Mouse (Mus musculus) spleen, adult 2 months (tissue): ENCODE data around the gene Mapk6. TPM values are rescaled to one million over a fixed set of nuclear protein-coding genes. Genes with fewer than 3 reads are reported as not detected.

Experiments used
- DNase-seq, 2 experiments: peaks; one replicate each; pipeline versions ENCODE4 v3.0.0 to v3.0.0-alpha.2; 2012 to 2021; ENCODE audit warnings: low spot score in 2 of 2, low read depth in 1 of 2
- H3K27ac ChIP-seq: fragments of 200-500 bp; 2 replicates; pipeline ENCODE4 v1.5.1; 2012; ENCODE audit warnings: low read length, inconsistent platforms; ENCODE audit not compliant: insufficient read depth
- H3K27me3 ChIP-seq: fragments of 200-500 bp; 2 replicates; pipeline ENCODE4 v1.6.1; 2012; ENCODE audit warnings: mild to moderate bottlenecking, moderate library complexity, low read length, inconsistent platforms; ENCODE audit not compliant: control insufficient read depth, insufficient read depth
- H3K36me3 ChIP-seq: fragments of 200-500 bp; 2 replicates; pipeline ENCODE4 v1.6.1; 2012; ENCODE audit warnings: mild to moderate bottlenecking, low read length, inconsistent platforms; ENCODE audit not compliant: control insufficient read depth, insufficient read depth
- H3K4me1 ChIP-seq: fragments of 200-500 bp; 2 replicates; pipeline ENCODE4 v1.6.1; 2011; ENCODE audit warnings: inconsistent platforms; ENCODE audit not compliant: control insufficient read depth, insufficient read depth, insufficient read length
- H3K4me3 ChIP-seq: fragments of 200-500 bp; 2 replicates; pipeline ENCODE4 v1.5.1; 2011; ENCODE audit warnings: mild to moderate bottlenecking, inconsistent platforms; ENCODE audit not compliant: insufficient read depth, insufficient read length; ENCODE audit errors: extremely low read depth
- CTCF ChIP-seq: fragments of 200-500 bp; IDR thresholded peaks from 2 replicates; pipeline ENCODE4 v1.5.1; 2011; ENCODE audit warnings: mild to moderate bottlenecking, inconsistent platforms; ENCODE audit not compliant: insufficient read depth, insufficient read length, insufficient replicate concordance; ENCODE audit errors: extremely low read depth
- POLR2A ChIP-seq: fragments of 200-500 bp; IDR thresholded peaks from 2 replicates; pipeline ENCODE4 v1.6.1; 2011; ENCODE audit warnings: low read depth, low read length, inconsistent platforms
- WGBS: fragments of 180-500 bp; shearing (Covaris S2); methylation state at CpG from one replicate; pipeline ENCODE4 v1.1.7; 2018; 5-methylcytosine and 5-hydroxymethylcytosine counted together
- polyA plus RNA-seq: library from polyadenylated mRNA; depleted of rRNA; stranded (reverse); fragments of >200 nt; gene quantifications from 2 replicates; pipeline ENCODE4 v1.2.3, GENCODE M21; 2012

Gene Mapk6
- polyA plus RNA-seq, 1 experiment = 11.4 TPM

DNA sequence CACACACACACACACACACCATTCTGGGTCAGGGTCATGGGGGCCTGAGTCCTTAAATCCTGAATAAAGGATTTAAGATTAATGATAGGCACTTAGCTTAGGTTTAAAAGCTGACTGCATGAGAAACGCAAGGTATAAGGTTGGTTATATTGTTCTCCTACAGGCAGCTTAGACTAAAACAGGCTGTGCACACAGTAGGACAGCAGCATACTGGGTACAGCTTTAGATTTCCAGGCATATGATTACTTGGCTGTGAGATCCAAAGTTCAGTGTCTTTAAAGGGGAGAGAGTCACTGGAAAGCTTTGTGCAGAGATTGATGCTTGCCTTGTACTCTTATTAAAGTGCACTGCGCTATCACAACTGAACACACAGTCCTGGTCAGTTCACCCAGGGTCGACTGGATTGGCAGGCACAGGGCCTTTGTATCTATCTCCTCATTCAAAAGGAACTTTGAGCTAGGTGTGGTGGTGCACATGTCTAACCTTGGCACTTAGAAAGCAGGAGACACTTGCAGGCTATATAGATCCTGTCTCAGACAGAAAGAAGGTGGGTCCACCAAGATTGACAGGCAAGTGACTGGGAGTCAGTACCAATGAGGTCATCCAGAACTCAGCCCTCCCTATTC, 25.4 kb downstream of the Mapk6 start:
- no peak for DNase-seq
- 83% methylated on average over 3 of the region's 3 CpGs for whole genome bisulfite sequencing
- H3K27me3 ChIP-seq = no peaks in the 10 kb centered on the region
- H3K4me1 ChIP-seq = no peaks in the 10 kb centered on the region
- peaks cover 16% of the 10 kb centered on the region for H3K36me3 ChIP-seq
- no peak for TF ChIP-seq CTCF
- no peak for TF ChIP-seq POLR2A
- H3K27ac ChIP-seq = no peak overlapping the region
- H3K4me3 ChIP-seq = no peak overlapping the region

DNA sequence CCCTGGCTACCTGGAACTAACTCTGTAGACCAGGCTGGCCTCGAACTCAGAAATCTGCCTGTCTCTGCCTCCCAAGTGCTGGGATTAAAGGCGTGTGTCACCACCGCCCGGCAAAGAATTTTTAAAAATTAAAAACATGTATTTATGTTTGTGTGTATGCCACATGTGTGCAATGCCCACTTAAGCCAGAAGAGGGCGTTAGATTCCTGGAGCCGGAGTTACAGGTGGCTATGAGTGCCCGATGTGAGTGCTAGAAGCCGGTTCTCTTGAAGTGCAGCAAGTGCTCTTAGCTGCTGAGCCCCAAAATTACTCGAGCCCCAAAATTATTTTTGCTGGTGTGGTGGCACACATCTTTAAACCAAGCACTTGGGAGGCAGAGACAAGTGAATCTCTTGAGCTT, 26.0 kb downstream of the Mapk6 start:
- H3K27ac ChIP-seq = no peak overlapping the region
- 81% methylated on average over 9 of the region's 9 CpGs for WGBS
- H3K4me1 ChIP-seq = no peaks in the 10 kb centered on the region
- no peaks in the 10 kb centered on the region for H3K27me3 ChIP-seq
- TF ChIP-seq CTCF (no peak), POLR2A (no peak)
- no peak for DNase-seq
- no peak overlapping the region for H3K4me3 ChIP-seq
- H3K36me3 ChIP-seq = peaks cover 11% of the 10 kb centered on the region

DNA sequence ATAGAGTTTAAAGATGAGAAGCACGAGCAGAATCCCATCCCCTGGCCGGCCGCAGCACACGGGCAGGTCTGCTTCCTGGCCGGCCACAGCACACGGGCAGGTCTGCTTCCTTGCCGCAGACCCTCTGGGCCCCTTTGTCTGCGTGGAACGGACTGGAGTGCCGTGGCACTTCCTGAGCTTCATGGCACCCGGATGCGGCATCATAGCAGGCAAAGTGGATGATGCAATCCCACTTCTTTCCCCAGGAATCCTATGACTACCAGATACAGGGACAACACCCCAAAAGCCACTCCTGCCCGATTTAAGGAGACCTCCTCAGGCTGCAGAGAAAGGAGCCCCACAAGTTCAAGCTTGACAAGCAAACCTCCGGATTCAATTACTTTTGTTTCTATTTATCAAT, 27.0 kb downstream of the Mapk6 start:
- WGBS = 91% methylated on average over 14 of the region's 14 CpGs
- H3K27ac ChIP-seq = no peak overlapping the region
- peaks cover 6% of the 10 kb centered on the region for H3K36me3 ChIP-seq
- H3K4me1 ChIP-seq = no peaks in the 10 kb centered on the region
- H3K4me3 ChIP-seq = no peak overlapping the region
- DNase-seq = no peak
- no peaks in the 10 kb centered on the region for H3K27me3 ChIP-seq
- TF ChIP-seq POLR2A = no peak
- TF ChIP-seq CTCF = no peak

DNA sequence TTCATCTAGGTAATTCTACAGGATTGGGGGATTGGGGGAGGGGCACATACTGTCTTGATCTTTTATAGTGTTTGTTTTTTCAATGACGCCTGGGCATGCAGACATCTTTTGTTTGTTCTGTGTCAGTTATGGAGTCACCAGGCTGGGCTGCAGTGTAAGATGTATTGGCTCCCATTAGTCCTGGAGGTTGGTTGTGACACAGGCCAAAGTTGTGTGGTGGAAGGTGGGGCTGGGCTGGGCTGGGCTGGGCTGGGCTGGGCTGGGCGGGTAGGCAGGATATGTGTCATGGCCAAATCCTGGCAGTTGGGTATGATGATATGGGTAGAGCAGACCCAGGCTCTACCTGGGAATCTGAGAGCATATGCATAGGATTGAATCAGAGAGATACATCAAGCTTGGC, 31.0 kb downstream of the Mapk6 start:
- no peaks in the 10 kb centered on the region for H3K36me3 ChIP-seq
- H3K27ac ChIP-seq = no peak overlapping the region
- no peaks in the 10 kb centered on the region for H3K4me1 ChIP-seq
- DNase-seq = no peak
- WGBS = 88% methylated on average over 2 of the region's 2 CpGs
- H3K4me3 ChIP-seq = no peak overlapping the region
- TF ChIP-seq CTCF (no peak), POLR2A (no peak)
- no peaks in the 10 kb centered on the region for H3K27me3 ChIP-seq

DNA sequence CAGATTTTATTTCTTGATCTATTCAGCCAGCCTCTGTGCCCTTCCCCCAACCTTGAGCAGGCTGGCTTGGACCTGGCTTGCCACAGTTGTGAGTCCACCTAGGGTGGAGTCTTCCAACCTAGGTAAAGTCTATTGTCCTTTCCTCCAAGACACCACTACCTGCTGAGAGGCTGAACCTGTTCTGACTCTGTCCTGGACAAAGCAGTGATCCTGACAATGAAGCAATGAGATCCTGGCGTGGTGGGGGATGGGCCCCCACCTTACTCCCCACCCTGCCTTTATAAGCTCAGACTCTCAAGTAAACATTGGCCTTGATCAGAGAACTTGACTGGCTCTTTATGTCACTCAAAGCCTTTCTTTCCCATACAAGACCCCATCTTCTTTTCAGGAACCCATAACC, 33.4 kb downstream of the Mapk6 start:
- Histone ChIP-seq H3K4me1 (no peaks in the 10 kb centered on the region), H3K27ac (no peak overlapping the region), H3K36me3 (no peaks in the 10 kb centered on the region), H3K4me3 (no peak overlapping the region), H3K27me3 (no peaks in the 10 kb centered on the region)
- TF ChIP-seq CTCF (no peak), POLR2A (no peak)
- no peak for DNase-seq
- 85% methylated on average over 1 of the region's 1 CpGs for WGBS

DNA sequence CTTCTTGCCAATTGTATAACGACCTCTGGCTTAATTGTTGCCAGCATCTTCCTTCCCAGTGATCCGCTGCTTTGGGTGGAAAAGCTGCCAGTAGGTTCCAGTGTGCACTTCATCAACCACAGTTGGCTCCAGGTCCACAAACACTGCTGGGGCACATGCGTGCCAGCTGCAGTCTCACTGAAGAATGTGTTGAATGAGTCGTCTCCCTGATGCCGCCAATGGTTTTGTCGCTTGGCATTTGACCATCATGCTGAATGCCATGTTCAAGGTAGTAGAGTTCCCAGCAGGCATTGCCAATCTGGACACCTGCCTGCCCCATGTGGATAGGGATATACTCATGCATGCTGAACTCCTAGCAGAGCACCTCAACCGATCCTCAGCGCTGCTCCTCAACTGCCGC, 34.2 kb downstream of the Mapk6 start:
- no peak overlapping the region for H3K27ac ChIP-seq
- TF ChIP-seq POLR2A (no peak), CTCF (no peak)
- no peaks in the 10 kb centered on the region for H3K27me3 ChIP-seq
- DNase-seq = no peak
- H3K4me3 ChIP-seq = no peak overlapping the region
- 97% methylated on average over 9 of the region's 9 CpGs for WGBS
- no peaks in the 10 kb centered on the region for H3K36me3 ChIP-seq
- no peaks in the 10 kb centered on the region for H3K4me1 ChIP-seq

DNA sequence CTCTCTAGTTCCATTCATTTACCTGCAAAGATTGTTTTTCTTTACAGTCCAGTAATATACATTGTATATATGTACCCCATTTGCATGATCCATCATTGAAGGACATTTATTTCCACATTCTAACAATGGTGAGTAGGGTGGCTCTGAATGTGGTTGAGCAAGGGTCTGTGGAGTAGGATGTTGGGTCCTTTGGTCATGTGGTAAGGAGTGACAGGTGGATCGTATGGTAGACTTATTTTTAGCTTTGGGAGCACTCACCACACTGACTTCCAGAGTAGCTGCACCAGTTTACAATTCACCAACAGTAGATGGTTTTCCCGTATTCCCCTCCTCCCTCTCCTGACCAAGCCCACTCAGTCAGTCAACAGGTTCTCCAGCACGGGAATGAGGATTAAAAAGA, 41.0 kb downstream of the Mapk6 start:
- no peak for TF ChIP-seq POLR2A
- TF ChIP-seq CTCF = no peak
- 65% methylated on average over 3 of the region's 3 CpGs for WGBS
- H3K4me1 ChIP-seq = no peaks in the 10 kb centered on the region
- no peaks in the 10 kb centered on the region for H3K27me3 ChIP-seq
- H3K27ac ChIP-seq = no peak overlapping the region
- DNase-seq = no peak
- no peaks in the 10 kb centered on the region for H3K36me3 ChIP-seq
- no peak overlapping the region for H3K4me3 ChIP-seq

DNA sequence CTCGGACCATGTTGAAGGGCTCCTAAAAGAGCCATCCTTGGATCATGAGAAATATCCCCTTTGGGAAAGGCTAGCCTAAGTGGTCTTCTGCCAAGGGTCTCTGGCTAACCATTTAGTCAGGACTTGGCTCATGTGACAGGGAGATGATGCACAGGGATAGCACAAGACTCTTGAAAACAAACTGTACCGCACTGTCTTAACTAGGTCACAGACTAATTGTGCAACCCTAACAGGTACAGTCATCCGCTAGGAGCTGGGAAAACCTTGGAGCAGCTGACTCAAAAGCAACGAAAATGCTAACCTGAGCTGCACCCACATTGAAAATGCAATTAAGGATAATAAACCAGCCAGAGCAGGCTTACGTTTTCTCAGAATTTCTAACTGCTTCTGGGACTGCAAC, 43.6 kb downstream of the Mapk6 start:
- no peak for DNase-seq
- H3K4me3 ChIP-seq = no peak overlapping the region
- H3K27ac ChIP-seq = no peak overlapping the region
- H3K36me3 ChIP-seq = no peaks in the 10 kb centered on the region
- WGBS = 82% methylated on average over 5 of the region's 5 CpGs
- H3K27me3 ChIP-seq = no peaks in the 10 kb centered on the region
- H3K4me1 ChIP-seq = no peaks in the 10 kb centered on the region
- TF ChIP-seq CTCF (no peak), POLR2A (no peak)
